Mouse (Mus musculus) stomach, embryonic 14.5 days (tissue): ENCODE data around the gene Set. TPM values are rescaled to one million over a fixed set of nuclear protein-coding genes. Genes with fewer than 3 reads are reported as not detected.

Source experiments
- ATAC-seq: fragments of 200-750 bp; cut with Nextera tagmentation; 2 replicates; pipeline ENCODE4 v1.8.0; 2017; ENCODE audit warnings: low read depth, moderate TSS enrichment; ENCODE audit not compliant: insufficient number of reproducible peaks, insufficient read depth, low FRiP score
- H3K27ac ChIP-seq: fragments of 300-500 bp; sonication (generic); 2 replicates; pipeline ENCODE4 v1.5.1; 2014; ENCODE audit warnings: mild to moderate bottlenecking, low read length, moderate library complexity, mixed read lengths
- H3K27me3 ChIP-seq: fragments of 300-500 bp; sonication (generic); 2 replicates; pipeline ENCODE4 v1.6.1; 2014; ENCODE audit warnings: low read length, control low read depth, mixed read lengths; ENCODE audit not compliant: control insufficient read depth, insufficient read depth
- H3K36me3 ChIP-seq: fragments of 300-500 bp; sonication (generic); 2 replicates; pipeline ENCODE4 v1.6.1; 2014; ENCODE audit warnings: mild to moderate bottlenecking, control low read depth, low read length, moderate library complexity, mixed read lengths; ENCODE audit not compliant: control insufficient read depth, insufficient read depth
- H3K4me1 ChIP-seq: fragments of 300-500 bp; sonication (generic); 2 replicates; pipeline ENCODE4 v1.6.1; 2014; ENCODE audit warnings: low read length, control low read depth, mixed read lengths; ENCODE audit not compliant: control insufficient read depth, insufficient read depth
- H3K4me2 ChIP-seq: fragments of 300-500 bp; sonication (generic); replicated peaks from 2 replicates; pipeline ENCODE4 v1.6.1; 2014; ENCODE audit warnings: low read depth, low read length, control low read depth
- H3K4me3 ChIP-seq: fragments of 300-500 bp; sonication (generic); 2 replicates; pipeline ENCODE4 v1.5.1; 2014; ENCODE audit warnings: low read depth, low read length, control low read depth
- H3K9ac ChIP-seq: fragments of 300-500 bp; sonication (generic); replicated peaks from 2 replicates; pipeline ENCODE4 v1.6.1; 2014; ENCODE audit warnings: low read depth, mild to moderate bottlenecking, control low read depth, low read length, moderate library complexity, mixed read lengths
- H3K9me3 ChIP-seq: fragments of 300-500 bp; sonication (generic); 2 replicates; pipeline ENCODE4 v1.6.1; 2016; ENCODE audit warnings: low read depth, low read length, control low read depth; ENCODE audit not compliant: control insufficient read depth
- WGBS: fragments of 180-500 bp; shearing (Covaris S2); extraction: QIAGEN DNeasy Blood & Tissue Kit; methylation state at CpG from one replicate; pipeline ENCODE4 v1.1.7; 2014; 5-methylcytosine and 5-hydroxymethylcytosine counted together
- polyA plus RNA-seq: library from polyadenylated mRNA; unstranded; fragments of >200 nt; fragmentation: Nextera tagmentation; extraction: Ambion mirVana; gene quantifications from 2 replicates; pipeline ENCODE4 v1.2.1, GENCODE M21; 2014

Set gene
- polyA plus RNA-seq, 1 experiment from 2014 or later = 454 TPM

- H3K9ac ChIP-seq = no peak overlapping the region
- H3K36me3 ChIP-seq = peaks cover 13% of the 10 kb centered on the region
- H3K4me2 ChIP-seq = peak overlapping the region; percentile 73
- H3K27ac ChIP-seq = peak overlapping the region; percentile 58; the same call in 1 of the 2 replicates
- no peaks in the 10 kb centered on the region for H3K27me3 ChIP-seq
- H3K4me1 ChIP-seq = 0 out of 2 replicates have a peak, but pooled peaks cover 7% of the 10 kb centered on the region
- peak; percentile 10; the same call in 1 of the 2 replicates for ATAC-seq
- H3K4me3 ChIP-seq = 0 out of 2 replicates have a peak overlapping the region, but pooled peaks have one; percentile 48
- 62% methylated on average over 6 of the region's 6 CpGs for WGBS
- H3K9me3 ChIP-seq = no peaks in the 10 kb centered on the region
Observed at GRCm38 (mm10) chr2:30076959-30077358, 19.8 kb downstream of the Set start.

DNA sequence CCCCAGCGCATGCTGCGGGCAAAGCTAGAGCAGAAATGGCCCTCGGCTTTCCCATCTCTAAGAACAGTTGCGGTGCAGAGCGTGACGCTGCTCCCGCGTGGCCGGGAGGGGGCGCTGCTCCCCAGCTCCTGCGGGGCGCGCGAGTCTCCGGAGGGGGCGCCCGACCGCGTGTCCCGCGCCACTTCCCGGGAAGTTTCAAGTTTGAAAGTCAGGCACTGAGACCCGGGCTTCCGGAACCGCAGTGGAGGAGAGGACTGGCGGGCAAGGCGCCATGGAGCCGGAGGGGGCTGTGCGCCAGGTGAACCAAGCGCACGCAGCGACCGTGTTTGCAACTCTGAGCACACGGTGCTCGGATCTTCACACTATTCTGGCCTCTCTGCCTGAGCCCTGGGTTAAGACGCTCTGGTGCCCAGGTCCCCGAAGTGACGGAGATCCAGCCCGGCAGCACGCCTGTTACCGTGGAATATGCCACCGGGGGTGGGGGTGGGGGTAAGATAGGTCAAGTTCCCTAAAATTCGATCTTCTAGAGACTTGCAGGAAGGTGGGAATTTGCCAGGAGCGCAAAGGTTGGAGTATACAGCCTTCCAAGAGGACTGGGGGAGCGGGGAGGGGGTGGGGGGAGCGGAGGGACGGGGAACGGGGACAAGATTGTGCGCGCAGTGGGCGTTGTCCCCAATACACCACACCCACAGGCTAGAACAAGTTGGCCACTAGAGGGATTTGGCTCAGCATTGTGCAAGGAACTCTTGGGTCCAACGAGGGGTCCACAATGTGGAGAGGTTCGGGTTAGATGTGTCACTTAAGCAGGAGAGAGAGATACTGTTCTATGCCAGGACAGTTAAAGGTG lies 20.5 kb downstream of the Set start, which contains the start of gene Pkn3:
Gene Pkn3, plus strand, starts transcription at position 183 of the 847 bp plus-strand sequence.
- Histone ChIP-seq H3K36me3 (peaks cover 9% of the 10 kb centered on the region), H3K4me3 (peak within 1 kb of the TSS; percentile 48), H3K27me3 (no peaks in the 10 kb centered on the region), H3K9ac (peak within 1 kb of the TSS; percentile 28; the same call in 1 of the 2 replicates), H3K4me2 (peak within 1 kb of the TSS; percentile 73), H3K9me3 (no peaks in the 10 kb centered on the region), H3K27ac (peak within 1 kb of the TSS; percentile 74), H3K4me1 (0 out of 2 replicates have a peak, but pooled peaks cover 7% of the 10 kb centered on the region)
- ATAC-seq = peak; percentile 78
- WGBS = under 1% methylated on average over 53 of the region's 53 CpGs

DNA sequence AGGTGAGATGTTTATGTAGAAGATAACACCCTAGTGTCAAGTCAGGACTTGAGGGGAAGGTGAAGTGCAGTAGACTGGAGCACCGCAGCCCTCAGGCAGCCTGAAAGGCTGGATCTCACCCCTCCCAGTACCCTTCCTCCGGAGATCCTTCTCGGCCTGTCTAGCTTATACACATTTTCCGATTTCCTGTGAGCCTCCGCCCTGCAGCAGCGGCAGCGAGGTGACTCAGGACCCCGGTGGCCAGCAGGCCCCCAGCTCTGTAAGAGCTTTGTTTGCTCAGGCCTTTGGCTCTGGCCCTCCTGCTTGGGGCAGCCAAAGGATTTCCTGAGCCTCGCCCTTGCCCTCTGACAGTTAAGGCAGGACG lies 21.2 kb downstream of the Set start:
- Histone ChIP-seq H3K9ac (0 out of 2 replicates have a peak overlapping the region, but pooled peaks have one; percentile 28), H3K4me1 (0 out of 2 replicates have a peak, but pooled peaks cover 7% of the 10 kb centered on the region), H3K4me2 (peak overlapping the region; percentile 73), H3K36me3 (peaks cover 5% of the 10 kb centered on the region), H3K27ac (peak overlapping the region; percentile 74), H3K4me3 (peak overlapping the region; percentile 48), H3K27me3 (no peaks in the 10 kb centered on the region), H3K9me3 (no peaks in the 10 kb centered on the region)
- no peak for ATAC-seq
- WGBS = 12% methylated on average over 10 of the region's 10 CpGs

DNA sequence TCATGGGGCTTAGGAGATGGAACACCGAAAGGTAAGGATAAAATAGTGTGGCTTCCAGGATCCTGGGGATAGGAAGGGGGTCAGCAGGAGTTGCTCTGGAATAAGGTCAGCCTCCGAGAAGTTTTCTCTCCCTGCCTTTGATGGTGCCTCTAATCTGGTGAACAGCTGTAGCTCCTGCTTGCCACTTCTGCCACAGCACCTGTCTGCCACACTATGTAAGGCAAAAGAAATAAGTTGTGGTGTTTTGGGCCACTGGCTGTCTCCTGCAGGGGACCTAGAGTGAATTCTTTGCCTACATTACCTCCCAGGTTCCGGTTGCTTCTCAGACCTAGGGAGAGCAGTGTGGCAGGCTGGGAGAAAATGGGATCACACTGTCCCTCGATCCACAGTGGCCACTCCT lies 21.6 kb downstream of the Set start:
- WGBS = 64% methylated on average over 4 of the region's 4 CpGs
- Histone ChIP-seq H3K9ac (no peak overlapping the region), H3K27ac (peak overlapping the region; percentile 74), H3K9me3 (no peaks in the 10 kb centered on the region), H3K27me3 (no peaks in the 10 kb centered on the region), H3K4me3 (0 out of 2 replicates have a peak overlapping the region, but pooled peaks have one; percentile 48), H3K4me2 (peak overlapping the region; percentile 73; the same call in 1 of the 2 replicates), H3K4me1 (0 out of 2 replicates have a peak, but pooled peaks cover 7% of the 10 kb centered on the region), H3K36me3 (peaks cover under 1% of the 10 kb centered on the region; the same call in 1 of the 2 replicates)
- ATAC-seq = no peak

- H3K4me2 ChIP-seq = no peak overlapping the region
- WGBS = 88% methylated on average over 15 of the region's 15 CpGs
Observed at GRCm38 (mm10) chr2:30080181-30080800, 23.1 kb downstream of the Set start.

GRCm38 (mm10) chr2:30084113-30084512 lies 26.9 kb downstream of the Set start:
- Histone ChIP-seq H3K27me3 (no peaks in the 10 kb centered on the region), H3K4me2 (no peak overlapping the region), H3K4me1 (no peaks in the 10 kb centered on the region), H3K36me3 (no peaks in the 10 kb centered on the region), H3K4me3 (no peak overlapping the region), H3K27ac (no peak overlapping the region), H3K9ac (no peak overlapping the region), H3K9me3 (no peaks in the 10 kb centered on the region)
- 57% methylated on average over 5 of the region's 5 CpGs for WGBS
- ATAC-seq = 0 out of 2 replicates have a peak, but pooled peaks have one; percentile 10

More at GRCm38 (mm10) chr2:30080181-30080800, 23.1 kb downstream of the Set start:
- no peak overlapping the region for H3K9ac ChIP-seq
- H3K4me3 ChIP-seq = no peak overlapping the region
- no peak for ATAC-seq
- H3K27ac ChIP-seq = no peak overlapping the region
- no peaks in the 10 kb centered on the region for H3K27me3 ChIP-seq
- H3K36me3 ChIP-seq = no peaks in the 10 kb centered on the region
- H3K4me1 ChIP-seq = 0 out of 2 replicates have a peak, but pooled peaks cover 7% of the 10 kb centered on the region
- no peaks in the 10 kb centered on the region for H3K9me3 ChIP-seq

DNA sequence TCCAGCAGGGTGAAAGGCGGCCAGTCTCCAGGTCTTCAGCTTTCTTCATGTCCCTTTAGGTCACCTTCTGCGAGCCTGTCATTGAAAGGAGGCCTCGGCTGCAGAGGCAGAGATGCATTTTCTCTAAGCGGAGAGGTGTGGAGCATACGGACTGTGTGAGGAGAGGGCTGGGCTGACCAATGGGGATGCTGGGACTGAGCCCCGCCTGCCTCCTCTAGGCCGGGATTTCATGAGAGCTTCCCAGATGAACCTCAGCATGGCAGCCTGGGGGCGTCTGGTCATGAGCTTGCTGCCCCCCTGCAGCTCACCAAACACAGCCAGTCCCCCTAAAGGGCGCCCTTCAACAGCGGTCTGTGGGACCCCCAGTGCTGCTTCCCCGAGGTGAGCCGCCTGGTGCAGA lies 27.5 kb downstream of the Set start:
- 11% methylated on average over 12 of the region's 12 CpGs for WGBS
- Histone ChIP-seq H3K4me2 (peak overlapping the region; percentile 40), H3K9me3 (no peaks in the 10 kb centered on the region), H3K27ac (no peak overlapping the region), H3K9ac (no peak overlapping the region), H3K27me3 (no peaks in the 10 kb centered on the region), H3K4me1 (no peaks in the 10 kb centered on the region), H3K4me3 (0 out of 2 replicates have a peak overlapping the region, but pooled peaks have one; percentile 1), H3K36me3 (peaks cover under 1% of the 10 kb centered on the region; the same call in 1 of the 2 replicates)
- peak; percentile 54; the same call in 1 of the 2 replicates for ATAC-seq

DNA sequence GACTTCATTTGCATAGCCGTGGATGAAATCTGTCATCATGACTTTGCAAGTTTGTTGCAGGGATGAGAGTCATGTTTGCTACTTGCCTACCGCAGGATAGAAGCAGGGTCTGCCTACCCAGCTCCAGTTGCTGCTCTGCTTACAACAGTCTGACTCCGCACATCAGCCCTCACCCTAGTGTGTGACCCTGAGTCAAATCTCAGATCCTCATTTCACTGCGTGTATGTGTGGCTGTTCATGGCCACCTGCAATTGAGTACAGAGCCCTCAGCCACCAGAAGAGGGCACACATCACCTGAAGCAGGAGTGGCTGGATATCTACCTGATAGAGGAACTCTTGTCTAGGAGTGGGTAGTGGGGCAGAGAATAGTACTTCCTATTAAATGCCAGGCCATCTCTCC lies 30.1 kb downstream of the Set start:
- Histone ChIP-seq H3K9ac (no peak overlapping the region), H3K9me3 (no peaks in the 10 kb centered on the region), H3K27me3 (no peaks in the 10 kb centered on the region), H3K27ac (no peak overlapping the region), H3K4me3 (no peak overlapping the region), H3K36me3 (peaks cover 10% of the 10 kb centered on the region; the same call in 1 of the 2 replicates), H3K4me1 (no peaks in the 10 kb centered on the region; the same call in 1 of the 2 replicates), H3K4me2 (no peak overlapping the region)
- no peak for ATAC-seq
- 93% methylated on average over 4 of the region's 4 CpGs for WGBS
